Mouse (Mus musculus): ENCODE measurements around the gene Dao. TPM values are rescaled to one million over a fixed set of nuclear protein-coding genes. Genes with fewer than 3 reads are reported as not detected.

The Dao gene
- not detected for total RNA-seq (2021)

DNA sequence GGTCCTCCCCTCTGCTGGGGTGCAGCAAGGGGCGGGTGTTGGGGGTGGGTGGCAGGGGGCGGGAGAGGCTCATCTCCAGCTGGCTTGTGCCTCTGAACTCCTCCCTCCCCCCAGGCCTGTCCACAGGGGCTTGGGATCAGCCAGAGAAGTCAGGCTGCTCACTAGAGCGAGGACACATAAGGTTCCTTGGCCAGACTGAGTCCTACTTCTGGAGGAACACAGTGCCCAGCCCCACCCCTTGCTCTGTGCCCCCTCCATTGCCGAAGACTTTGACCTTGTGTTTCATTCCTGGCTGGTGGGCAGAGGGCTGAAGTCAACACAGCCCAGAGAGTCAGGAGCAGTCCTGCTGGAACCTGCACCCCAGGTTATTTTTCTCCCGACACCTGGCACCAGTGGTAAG, at the start of gene Dao:
TSS of gene Dao (plus strand) at position 162 of the 400 bp plus-strand sequence.
- no peak for DNase-seq (ENCODE audit: extremely low spot score in 1 of 2, low spot score in 1 of 2)

DNA sequence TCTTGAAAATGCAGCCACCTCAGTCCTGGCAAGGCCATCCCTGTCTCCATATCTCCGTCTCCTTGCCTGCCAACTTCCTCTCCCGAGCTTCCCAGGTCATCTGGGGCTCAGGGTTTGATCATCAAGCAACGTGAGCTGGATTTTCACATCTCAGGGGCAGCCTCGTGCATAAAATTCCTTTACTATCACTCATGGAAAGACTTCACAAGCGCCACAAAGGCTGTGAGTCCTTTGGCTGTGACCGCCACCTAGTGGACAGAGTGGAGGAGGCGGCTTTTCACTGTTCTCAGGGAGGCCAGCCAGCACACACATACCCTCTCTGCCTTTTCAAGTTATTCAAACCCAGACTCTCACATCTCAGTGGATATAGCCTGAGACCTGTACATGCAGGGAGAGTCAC, 49.1 kb upstream of the Dao start:
- peak; percentile 74 to 93 for DNase-seq (ENCODE audit: extremely low spot score in 1 of 2, low spot score in 1 of 2)

DNA sequence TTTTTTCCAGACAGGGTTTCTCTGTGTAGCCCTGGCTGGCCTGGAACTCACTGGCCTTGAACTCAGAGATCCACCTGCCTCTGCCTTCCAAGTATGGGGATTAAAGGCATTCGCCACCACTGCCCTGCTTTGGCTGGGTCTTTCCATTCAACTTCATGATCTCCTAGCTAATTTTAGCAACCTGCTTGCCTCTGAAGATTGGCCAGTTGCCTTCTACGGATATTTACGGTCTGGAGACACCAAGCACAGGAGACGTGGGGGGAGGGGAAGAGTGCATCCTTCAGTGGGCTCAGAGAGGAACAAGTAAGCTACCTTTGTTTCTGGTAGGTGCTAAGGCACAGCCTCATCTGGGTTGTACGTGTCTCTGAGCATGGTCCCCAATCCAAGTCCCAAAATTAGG, 48.2 kb upstream of the Dao start:
- DNase-seq (ENCODE audit: extremely low spot score in 1 of 2, low spot score in 1 of 2) = no peak

DNA sequence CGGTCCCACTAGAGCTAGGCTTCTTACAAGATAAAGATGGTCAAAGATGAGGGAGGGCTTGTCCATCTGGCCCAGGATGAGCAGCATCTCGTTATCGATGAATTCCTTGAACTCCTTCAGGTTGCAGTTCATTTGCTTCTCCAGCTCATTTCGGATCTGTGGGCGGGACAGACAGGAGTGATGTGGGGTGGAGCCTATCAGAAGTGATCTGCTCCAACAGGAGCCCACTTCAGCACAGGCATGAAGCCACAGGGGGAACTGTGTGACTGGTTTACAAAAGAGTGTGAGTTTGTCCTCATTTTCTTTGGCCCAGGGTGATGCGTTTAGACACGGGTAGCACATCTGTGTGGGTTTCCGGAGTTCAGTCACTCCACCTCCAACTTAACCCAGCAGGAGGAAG, 47.8 kb upstream of the Dao start:
- DNase-seq (ENCODE audit: extremely low spot score in 1 of 2, low spot score in 1 of 2) = no peak

DNA sequence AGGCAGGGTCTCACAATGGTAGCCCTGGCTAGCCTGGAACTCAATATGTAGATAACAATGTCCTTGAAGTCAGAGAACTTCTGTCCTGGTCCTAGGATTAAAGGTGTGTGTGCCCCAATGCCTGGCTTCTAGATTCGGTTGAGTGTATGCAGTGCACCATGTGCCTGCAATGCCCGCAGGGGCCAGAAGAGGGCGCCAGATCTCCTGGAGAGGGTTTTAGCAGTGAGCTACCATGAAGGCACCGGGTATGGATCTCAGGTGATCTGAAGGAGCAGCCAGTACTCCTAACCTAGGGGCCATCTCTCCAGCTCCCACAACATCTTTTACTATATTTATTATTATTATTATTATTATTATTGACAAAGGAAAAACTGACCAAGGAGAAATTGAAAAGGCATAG, 47.0 kb upstream of the Dao start:
- DNase-seq (ENCODE audit: extremely low spot score in 1 of 2, low spot score in 1 of 2) = peak; percentile 82 to 96

DNA sequence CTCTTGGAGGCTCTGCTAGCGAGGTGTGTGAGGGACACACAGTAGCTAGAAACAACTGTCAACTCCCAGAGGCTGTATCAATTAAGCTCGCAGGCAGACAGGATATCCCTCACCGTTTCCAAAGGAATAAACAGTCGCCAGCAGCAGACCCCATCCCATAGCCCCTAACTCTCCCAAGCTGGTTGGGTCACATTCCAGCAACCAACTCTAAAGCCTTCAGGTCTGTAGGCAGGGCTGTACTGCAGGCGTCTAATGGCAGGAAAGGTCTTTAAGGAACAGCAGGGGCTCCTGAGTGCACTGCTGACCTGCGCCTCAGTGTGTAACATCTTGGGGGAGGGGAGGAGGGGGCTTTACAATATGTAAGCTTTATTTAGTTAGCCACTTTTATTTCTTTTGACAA, 44.5 kb upstream of the Dao start:
- no peak for DNase-seq (ENCODE audit: extremely low spot score in 1 of 2, low spot score in 1 of 2)

DNA sequence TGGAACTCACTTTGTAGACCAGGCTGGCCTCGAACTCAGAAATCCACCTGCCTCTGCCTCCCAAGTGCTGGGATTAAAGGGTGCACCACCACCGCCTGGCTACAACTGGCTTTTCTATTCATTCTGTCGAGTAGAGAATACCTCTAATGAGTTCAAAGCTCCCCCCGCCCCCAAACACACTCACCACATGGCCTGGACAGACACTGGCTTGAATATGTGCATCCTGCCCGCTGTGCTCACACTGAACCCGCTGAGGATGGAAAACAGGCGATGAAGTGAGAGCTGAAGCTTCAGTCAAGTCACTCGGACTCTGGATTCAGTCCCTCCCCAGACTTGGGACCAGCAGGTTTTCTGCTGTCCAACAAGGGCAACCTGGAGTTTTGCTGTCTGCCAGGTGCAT, 43.1 kb upstream of the Dao start:
- DNase-seq (ENCODE audit: extremely low spot score in 1 of 2, low spot score in 1 of 2) = no peak

DNA sequence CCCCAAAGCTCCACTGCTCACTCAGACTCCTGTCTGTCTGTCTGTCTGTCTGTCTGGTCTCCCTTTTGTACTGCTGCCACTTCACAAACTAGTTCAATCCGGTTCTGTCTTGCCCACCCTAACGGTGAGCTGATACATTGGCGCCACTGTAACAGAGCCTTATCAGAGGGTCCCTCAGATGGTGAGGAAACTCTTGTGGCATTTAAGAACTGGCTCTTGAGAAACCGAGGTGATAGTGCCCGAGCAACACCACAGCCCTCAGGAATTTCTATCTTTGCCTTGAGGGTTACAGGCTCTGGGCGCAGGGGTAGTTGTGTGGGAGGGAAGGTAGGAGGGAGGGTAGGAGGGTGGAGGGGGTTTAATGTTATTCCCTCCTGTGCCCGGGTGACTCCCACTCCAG, 41.7 kb upstream of the Dao start:
- DNase-seq (ENCODE audit: extremely low spot score in 1 of 2, low spot score in 1 of 2) = no peak

DNA sequence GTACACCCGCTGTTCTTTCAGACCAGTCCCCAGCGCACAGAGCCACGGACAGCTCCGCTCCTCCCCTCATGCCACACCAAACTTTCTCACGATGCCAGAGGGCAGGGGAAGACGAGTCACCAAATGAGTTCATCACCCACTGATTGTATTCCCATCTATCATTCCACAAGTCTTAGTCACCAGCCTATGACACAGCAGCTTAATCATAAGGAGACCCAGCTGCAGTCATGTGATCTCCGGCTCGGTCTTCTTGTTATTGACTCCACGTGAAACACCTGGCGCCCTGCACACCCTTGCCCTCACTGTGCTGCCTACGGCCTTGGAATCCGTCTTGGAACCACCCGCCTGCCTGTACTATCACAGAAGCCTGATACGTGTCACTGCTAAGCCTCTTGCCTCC, 38.5 kb upstream of the Dao start:
- no peak for DNase-seq (ENCODE audit: extremely low spot score in 1 of 2, low spot score in 1 of 2)

DNA sequence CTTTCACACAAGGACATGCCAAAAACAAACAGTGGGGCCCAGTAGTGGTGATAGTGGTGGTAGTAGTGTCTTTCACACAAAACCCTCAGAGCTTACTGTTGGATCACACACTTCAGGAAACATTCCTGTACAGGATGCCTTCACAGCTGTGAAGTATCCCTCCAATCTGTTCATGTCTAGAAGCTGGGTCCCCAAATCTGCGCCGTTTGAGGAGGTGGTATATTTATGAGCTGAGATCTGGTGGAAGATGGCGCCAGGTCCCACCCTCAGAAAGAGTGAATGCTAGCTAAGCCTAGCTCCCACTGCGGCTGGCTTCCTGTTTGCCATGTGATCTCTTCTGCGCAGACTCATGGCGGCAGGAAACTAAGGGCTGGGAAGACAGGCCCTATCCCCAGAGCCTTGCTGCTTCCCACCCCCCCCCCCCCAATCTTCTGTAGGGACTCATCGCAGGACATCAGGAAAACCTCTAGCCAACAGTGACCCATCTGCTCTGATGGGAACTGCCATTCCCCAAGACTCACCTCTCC, 37.8 kb upstream of the Dao start:
- DNase-seq (ENCODE audit: extremely low spot score in 1 of 2, low spot score in 1 of 2) = peak in 1 of 2 experiments; percentile 20

DNA sequence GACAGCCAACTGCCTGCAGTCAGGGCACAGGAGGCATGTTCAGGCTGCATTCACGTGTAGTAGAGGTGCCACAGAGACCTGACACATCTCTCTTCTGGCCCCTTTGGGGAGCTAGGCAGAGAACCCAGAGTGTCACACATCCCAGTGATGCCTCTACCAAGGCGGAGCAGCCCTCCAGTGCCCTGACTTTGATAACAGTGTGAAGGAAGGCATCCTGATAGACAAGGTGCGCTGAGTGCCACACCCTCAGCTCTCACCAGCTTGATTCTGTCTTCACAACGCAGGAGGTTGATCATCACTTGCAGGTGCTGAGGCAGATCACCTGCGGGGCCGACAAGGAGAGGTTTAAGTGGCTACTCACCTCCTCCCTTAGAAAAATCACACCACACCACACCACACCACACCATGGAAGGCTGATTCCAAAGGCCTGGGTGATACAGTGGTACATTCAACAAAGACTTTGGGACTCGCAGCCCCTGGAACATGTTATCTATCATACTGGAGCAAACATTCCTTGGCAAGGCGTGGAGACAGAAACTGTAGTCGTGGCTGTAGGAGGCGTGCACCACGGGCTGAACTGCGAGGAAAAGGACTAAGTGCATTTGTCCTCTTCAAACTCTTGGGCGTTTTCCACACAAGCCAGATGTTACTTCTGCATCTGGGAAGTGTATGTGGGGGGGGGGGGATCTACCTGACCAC, 36.9 kb upstream of the Dao start:
- DNase-seq (ENCODE audit: extremely low spot score in 1 of 2, low spot score in 1 of 2) = no peak

DNA sequence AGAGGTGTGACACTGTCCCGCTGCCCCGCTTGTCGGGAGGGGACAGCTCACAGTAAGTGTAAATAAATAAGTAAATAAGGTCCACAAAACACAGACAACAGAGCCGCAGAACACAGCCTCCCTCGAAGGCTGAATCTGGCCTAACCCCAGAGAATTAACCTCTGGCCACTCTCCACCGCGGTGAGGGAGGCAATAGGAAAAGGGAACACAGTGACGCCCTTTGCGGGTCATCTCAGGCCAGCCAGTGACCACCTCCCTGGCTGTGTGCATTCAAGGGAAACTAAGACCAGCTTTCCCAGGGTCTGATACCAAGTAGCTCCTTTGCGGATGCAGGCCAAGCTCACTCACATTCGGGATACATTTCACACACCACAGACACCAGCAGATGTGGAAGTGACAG, 35.1 kb upstream of the Dao start:
- no peak for DNase-seq (ENCODE audit: extremely low spot score in 1 of 2, low spot score in 1 of 2)

DNA sequence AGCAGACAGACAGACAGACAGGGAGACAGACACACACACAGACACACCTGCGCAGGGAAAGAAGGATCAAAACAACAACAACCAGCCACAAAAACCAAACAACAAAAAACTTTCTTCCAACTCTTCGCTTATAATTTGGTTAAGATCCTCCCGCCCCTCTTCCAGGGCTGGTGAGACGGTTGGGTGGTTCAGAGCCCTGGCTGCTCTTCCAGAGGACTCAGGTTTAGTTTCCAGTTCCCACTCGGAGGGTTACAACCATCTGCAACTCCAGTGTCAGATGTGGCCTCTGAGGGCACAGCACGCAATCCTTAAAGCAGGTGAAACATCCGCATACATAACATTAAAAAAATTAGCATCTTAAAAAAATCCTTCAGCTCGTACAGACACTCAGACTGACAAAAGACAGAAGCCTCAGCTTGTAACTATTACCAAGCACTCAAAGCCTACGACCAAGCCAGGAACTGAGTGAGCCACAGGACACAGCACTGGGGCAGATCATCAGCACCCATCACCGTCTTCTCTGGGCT, 32.0 kb upstream of the Dao start:
- DNase-seq (ENCODE audit: extremely low spot score in 1 of 2, low spot score in 1 of 2) = no peak

DNA sequence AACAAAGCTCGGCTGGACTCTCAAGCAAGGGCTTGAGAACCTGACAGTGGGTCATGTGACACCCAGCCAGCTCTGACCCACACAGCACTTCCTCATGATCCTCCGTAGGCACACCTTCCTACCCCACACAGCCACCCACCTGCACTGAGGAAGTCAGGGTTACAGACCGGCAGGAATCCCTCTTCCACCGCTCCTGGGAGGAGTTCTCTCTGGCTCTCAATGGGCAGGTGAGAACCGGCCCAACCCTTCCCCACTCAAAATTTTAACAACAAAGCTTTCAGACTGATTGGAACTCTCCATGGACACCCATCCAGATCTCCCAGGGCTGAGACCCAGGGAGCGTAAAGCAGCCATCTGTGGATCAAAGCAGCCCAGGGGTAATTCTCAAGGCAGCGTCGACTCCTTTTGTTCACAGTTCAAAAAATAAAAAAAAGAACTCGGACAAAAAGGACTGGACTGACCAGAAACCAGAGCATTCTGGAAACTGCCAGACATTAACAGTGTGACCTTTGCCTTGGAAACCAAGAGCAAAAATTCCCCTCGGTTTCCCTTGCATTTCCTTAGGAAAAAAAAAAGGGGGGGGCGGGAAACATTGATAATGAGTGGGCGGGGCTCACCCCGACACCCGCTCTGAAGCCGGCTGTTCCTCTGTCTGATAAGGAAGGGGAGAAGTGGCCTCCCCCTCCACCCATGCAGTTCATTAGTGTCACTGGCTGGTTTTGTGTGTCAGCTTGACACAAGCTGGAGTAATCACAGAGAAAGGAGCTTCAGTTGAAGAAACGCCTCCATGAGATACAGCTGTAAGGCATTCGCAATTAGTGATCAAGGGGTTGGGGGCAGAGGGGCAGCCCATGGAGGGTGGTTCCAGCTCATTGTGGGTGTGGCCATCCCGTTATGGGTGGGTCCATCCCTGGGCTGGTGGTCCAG, 30.7 kb upstream of the Dao start:
- no peak for DNase-seq (ENCODE audit: extremely low spot score in 1 of 2, low spot score in 1 of 2)

DNA sequence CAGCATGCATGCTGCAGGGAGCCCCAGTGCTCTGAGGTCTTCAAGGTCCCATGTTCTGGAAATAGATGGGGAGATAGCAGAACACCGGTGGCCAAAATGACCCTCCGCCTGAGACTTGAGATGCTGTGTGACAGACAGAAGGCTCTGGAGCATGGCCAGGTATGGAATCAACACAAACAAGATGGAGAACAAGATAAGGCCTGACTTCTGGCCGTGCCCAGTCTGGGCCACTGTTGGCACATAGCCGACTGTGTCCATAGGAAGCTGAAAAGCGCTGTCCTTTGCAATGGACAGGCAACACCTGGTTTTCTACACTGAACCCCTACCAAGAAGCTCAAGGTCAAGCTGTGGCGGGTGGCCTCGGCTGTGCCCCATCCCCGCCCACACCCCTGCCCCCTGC, 29.7 kb upstream of the Dao start:
- no peak for DNase-seq (ENCODE audit: extremely low spot score in 1 of 2, low spot score in 1 of 2)

DNA sequence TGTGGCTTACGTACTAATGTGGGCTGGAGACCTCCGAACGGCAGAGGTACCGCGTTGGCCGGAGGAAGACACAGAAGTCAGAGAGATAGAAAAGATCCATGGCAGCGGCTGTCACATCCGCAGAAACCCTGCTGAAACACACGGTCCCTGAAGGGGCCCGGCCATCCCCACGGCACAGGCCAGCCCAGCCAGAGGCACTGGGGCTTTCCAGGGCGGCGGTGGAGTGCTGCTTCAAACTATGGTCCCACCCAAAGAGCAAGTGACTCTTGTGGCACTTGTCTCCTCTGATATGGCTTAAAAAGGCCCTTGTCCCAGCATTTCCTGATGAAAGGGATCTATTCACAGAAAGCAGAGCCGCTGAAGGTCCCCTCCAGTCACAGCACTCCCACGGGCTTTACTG, 28.9 kb upstream of the Dao start:
- no peak for DNase-seq (ENCODE audit: extremely low spot score in 1 of 2, low spot score in 1 of 2)

DNA sequence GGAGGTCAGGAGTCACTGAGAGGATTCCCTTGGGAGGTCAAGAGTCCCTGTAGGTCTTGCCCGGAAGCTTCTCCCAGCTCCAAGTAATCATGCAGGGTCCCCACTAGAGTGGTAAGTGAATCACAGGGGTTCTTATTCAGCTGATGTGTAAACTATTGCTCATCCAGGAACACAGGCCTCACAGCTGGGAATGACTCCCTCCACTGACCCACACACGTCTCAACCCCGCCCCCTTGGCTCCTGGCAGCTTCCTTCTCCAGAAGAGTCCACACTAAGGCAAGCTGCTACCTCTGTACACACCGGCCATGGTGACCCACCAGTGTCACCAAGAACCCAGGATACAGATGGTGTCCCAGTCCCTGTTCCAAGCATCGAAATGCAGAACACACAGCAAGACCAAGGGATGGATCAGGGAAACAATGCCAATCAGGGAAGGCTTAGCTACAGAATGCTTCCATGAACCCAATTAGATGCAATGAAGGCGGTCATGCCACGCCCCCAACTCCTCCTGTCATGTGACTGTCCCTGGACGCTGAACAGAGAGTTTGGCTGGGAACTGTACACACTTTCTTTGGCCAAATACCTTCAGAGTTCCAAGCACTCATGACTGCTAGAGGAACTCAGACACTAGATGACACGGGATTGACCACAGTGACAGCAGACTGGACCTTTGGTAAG, 27.8 kb upstream of the Dao start:
- no peak for DNase-seq (ENCODE audit: extremely low spot score in 1 of 2, low spot score in 1 of 2)

DNA sequence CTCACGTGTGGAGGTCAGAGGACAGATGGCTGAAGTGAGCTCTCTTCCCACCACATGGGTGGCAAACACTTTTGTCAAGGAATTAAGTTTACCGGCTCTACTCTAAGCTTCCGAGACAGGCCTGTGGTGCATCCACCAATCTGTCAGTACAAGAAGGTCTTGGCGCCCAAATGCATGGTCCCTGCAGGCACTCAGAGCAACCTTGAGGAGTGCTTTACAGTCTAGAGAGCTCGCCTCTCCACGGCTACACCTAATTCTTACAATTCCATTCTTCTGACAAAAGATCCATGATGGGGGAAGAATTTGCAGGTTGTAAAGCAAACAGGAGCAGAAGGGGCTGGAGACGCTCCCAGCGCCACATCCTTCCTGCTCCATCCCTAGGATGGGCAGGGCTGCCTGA, 26.9 kb upstream of the Dao start:
- DNase-seq (ENCODE audit: extremely low spot score in 1 of 2, low spot score in 1 of 2) = no peak

DNA sequence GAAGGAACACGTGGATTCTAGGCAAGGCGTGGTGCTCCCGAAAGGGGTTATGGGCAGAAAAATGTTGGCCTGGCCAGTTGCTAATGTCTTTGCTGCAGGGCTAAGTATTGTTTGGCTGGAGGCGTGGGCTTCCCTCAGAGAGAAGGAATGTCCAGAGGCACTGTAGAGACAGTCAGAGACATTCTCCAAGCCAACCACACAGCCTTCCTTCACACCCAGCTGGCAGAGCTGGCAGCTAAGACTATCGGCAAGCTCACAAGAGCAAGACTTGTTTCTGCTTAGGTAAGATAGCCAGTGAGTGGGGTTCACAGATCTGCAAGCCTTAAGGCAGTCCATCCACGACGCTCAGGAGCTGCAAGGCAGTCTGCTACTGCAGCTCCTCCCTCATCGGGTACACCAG, 26.2 kb upstream of the Dao start:
- no peak for DNase-seq (ENCODE audit: extremely low spot score in 1 of 2, low spot score in 1 of 2)

DNA sequence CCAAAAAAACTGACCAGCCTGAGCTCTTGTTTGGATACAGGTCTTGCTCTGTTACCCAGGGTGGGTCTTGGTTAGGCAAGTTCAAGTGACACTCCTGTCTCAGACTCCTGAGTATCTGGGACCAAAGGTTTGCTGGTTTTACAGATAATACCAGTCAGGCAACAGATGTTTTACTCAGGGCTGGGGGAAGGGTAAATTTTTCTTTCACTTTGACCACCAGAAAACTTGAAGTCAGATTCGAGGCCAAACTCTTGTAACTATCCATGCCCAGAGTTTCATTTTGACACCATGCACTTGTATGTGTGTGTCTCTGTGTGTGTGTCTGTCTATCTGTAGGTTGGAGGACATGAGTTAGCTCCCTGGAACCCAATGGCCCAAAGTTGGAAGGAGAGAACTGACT, 23.0 kb upstream of the Dao start:
- no peak for DNase-seq (ENCODE audit: extremely low spot score in 1 of 2, low spot score in 1 of 2)

DNA sequence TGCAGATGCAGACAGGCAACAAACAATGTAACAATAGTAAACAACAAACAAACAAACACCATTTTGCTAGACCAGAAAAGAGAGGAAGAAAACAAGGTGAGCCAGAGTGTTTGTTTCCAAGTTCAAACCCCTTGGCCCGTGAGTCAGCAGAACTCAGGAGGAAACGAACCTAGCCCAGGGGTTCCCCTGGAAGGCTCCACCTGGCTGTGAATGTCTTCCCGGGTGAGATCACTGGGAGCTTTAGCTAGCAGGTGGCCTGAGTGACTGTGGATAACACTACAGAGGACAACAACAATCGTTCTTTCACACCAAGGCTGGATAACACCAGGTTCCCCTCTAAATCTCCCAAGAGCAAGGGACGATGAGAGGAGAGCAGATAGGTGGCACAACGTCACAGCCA, 22.3 kb upstream of the Dao start:
- DNase-seq (ENCODE audit: extremely low spot score in 1 of 2, low spot score in 1 of 2) = no peak

Measured in layer of hippocampus, postnatal 25 days (tissue).